Mouse (Mus musculus) CH12.LX (cell line): ENCODE results near the gene Apoa5. TPM values are rescaled to one million over a fixed set of nuclear protein-coding genes. Genes with fewer than 3 reads are reported as not detected.

ENCODE experiments used
- DNase-seq: peaks from one replicate; pipeline ENCODE4 v3.0.0-alpha.2; 2013; ENCODE audit errors: extremely low read depth
- H3K27ac ChIP-seq: 2 replicates; pipeline ENCODE4 v1.5.1; 2012; ENCODE audit warnings: low read depth, mild to moderate bottlenecking, control low read depth, moderate library complexity; ENCODE audit not compliant: insufficient read depth
- H3K27me3 ChIP-seq: replicated peaks from 2 replicates; pipeline ENCODE3; 2012; ENCODE audit warnings: inconsistent platforms
- H3K36me3 ChIP-seq, 2 experiments: replicated peaks in 1 of 2; 2 replicates each; pipeline versions ENCODE3 to v1.6.1; 2012; ENCODE audit warnings: inconsistent platforms in 1 of 2, low read length in 1 of 2, mild to moderate bottlenecking in 1 of 2, mixed read lengths in 1 of 2, moderate library complexity in 1 of 2; ENCODE audit not compliant: control insufficient read depth in 1 of 2, insufficient read depth in 1 of 2
- H3K4me1 ChIP-seq, 2 experiments: 2 replicates each; pipeline ENCODE4 v1.6.1; 2012; ENCODE audit warnings: inconsistent platforms in 1 of 2, moderate library complexity in 1 of 2; ENCODE audit not compliant: insufficient read depth in 2 of 2, control insufficient read depth in 1 of 2
- H3K4me2 ChIP-seq: 2 replicates; pipeline ENCODE4 v1.6.1; 2012; ENCODE audit warnings: low read depth, mild to moderate bottlenecking, control low read depth; ENCODE audit not compliant: poor library complexity, insufficient read depth, severe bottlenecking
- H3K4me3 ChIP-seq, 3 experiments: fragments of 150-350 bp in 1 of 3; sonication (generic) in 1 of 3; replicated peaks in 1 of 3; 2 replicates each; pipeline versions ENCODE3 to v1.5.1; 2011 to 2012; ENCODE audit warnings: low read depth in 2 of 3, low read length in 2 of 3, mild to moderate bottlenecking in 2 of 3, moderate library complexity in 2 of 3, control low read depth in 1 of 3, improper control_type of control experiment in 1 of 3, inconsistent platforms in 1 of 3, mixed read lengths in 1 of 3; ENCODE audit not compliant: poor library complexity in 1 of 3
- H3K79me2 ChIP-seq: replicated peaks from 2 replicates; pipeline ENCODE4 v1.6.1; 2012; ENCODE audit warnings: mild to moderate bottlenecking, moderate library complexity; ENCODE audit not compliant: control insufficient read depth, poor library complexity, insufficient read depth, severe bottlenecking; ENCODE audit errors: extremely low read depth
- H3K9ac ChIP-seq: 2 replicates; pipeline ENCODE4 v1.6.1; 2012; ENCODE audit warnings: low read depth, mild to moderate bottlenecking, control low read depth, moderate library complexity; ENCODE audit not compliant: insufficient read depth
- H3K9me3 ChIP-seq: replicated peaks from 2 replicates; pipeline ENCODE3; 2012; ENCODE audit warnings: low read length, inconsistent platforms, mixed read lengths
- BHLHE40 ChIP-seq: IDR thresholded peaks from 2 replicates; pipeline ENCODE4 v1.6.1; 2011; ENCODE audit warnings: mild to moderate bottlenecking, low read depth, low read length, improper control_type of control experiment
- CHD1 ChIP-seq: IDR thresholded peaks from 2 replicates; pipeline ENCODE4 v1.6.1; 2012; ENCODE audit warnings: low read depth, low read length, improper control_type of control experiment, inconsistent platforms
- CHD2 ChIP-seq: IDR thresholded peaks from 2 replicates; pipeline ENCODE4 v1.6.1; 2011; ENCODE audit warnings: low read length, improper control_type of control experiment
- CTCF ChIP-seq, 2 experiments: IDR thresholded peaks in 1 of 2; conservative IDR thresholded peaks in 1 of 2; 2 replicates each; pipeline ENCODE4 v1.5.1; 2011 to 2012; ENCODE audit warnings: low read depth in 2 of 2, low read length in 2 of 2, improper control_type of control experiment in 1 of 2, inconsistent platforms in 1 of 2, mild to moderate bottlenecking in 1 of 2, moderate library complexity in 1 of 2
- E2F4 ChIP-seq: IDR thresholded peaks from 2 replicates; pipeline ENCODE4 v1.6.1; 2011; ENCODE audit warnings: low read depth, low read length, improper control_type of control experiment; ENCODE audit not compliant: insufficient replicate concordance
- ELF1 ChIP-seq: IDR thresholded peaks from 2 replicates; pipeline ENCODE4 v1.6.1; 2014; ENCODE audit warnings: low read depth, mild to moderate bottlenecking, inconsistent platforms, low read length, improper control_type of control experiment
- EP300 ChIP-seq: IDR thresholded peaks from 2 replicates; pipeline ENCODE4 v1.6.1; 2011; ENCODE audit warnings: low read length, improper control_type of control experiment
- ETS1 ChIP-seq: conservative IDR thresholded peaks from 2 replicates; pipeline ENCODE4 v1.6.1; 2012; ENCODE audit warnings: low read depth, mild to moderate bottlenecking, inconsistent platforms, low read length, improper control_type of control experiment, moderate library complexity
- GABPA ChIP-seq: IDR thresholded peaks from 2 replicates; pipeline ENCODE4 v1.6.1; 2012; ENCODE audit warnings: low read depth, low read length, improper control_type of control experiment, inconsistent platforms; ENCODE audit not compliant: insufficient replicate concordance
- HCFC1 ChIP-seq: IDR thresholded peaks from 2 replicates; pipeline ENCODE4 v1.6.1; 2012; ENCODE audit warnings: low read depth, mild to moderate bottlenecking, inconsistent platforms, low read length, improper control_type of control experiment
- JUN ChIP-seq: IDR thresholded peaks from 2 replicates; pipeline ENCODE4 v1.6.1; 2011; ENCODE audit warnings: low read depth, mild to moderate bottlenecking, low read length, improper control_type of control experiment, moderate library complexity; ENCODE audit not compliant: insufficient read depth
- JUND ChIP-seq: conservative IDR thresholded peaks from 2 replicates; pipeline ENCODE4 v1.6.1; 2011; ENCODE audit warnings: low read depth, low read length, improper control_type of control experiment
- KAT2A ChIP-seq: IDR thresholded peaks from 2 replicates; pipeline ENCODE4 v1.6.1; 2012; ENCODE audit warnings: low read length, improper control_type of control experiment, inconsistent platforms; ENCODE audit not compliant: insufficient replicate concordance
- MAFK ChIP-seq: IDR thresholded peaks from 2 replicates; pipeline ENCODE4 v1.6.1; 2011; ENCODE audit warnings: low read length, improper control_type of control experiment; ENCODE audit not compliant: insufficient replicate concordance
- MAX ChIP-seq: IDR thresholded peaks from 2 replicates; pipeline ENCODE4 v1.6.1; 2011; ENCODE audit warnings: low read length, improper control_type of control experiment
- MAZ ChIP-seq: IDR thresholded peaks from 2 replicates; pipeline ENCODE4 v1.6.1; 2012; ENCODE audit warnings: low read depth, mild to moderate bottlenecking, inconsistent platforms, low read length, improper control_type of control experiment, moderate library complexity
- MEF2A ChIP-seq: IDR thresholded peaks from 2 replicates; pipeline ENCODE4 v1.6.1; 2014; ENCODE audit warnings: low read depth, mild to moderate bottlenecking, inconsistent platforms, low read length, improper control_type of control experiment, borderline replicate concordance
- MXI1 ChIP-seq: IDR thresholded peaks from 2 replicates; pipeline ENCODE4 v1.6.1; 2011; ENCODE audit warnings: mild to moderate bottlenecking, low read depth, low read length, improper control_type of control experiment
- MYC ChIP-seq: IDR thresholded peaks from 2 replicates; pipeline ENCODE4 v1.6.1; 2011; ENCODE audit warnings: low read depth, mild to moderate bottlenecking, improper control_type of control experiment, low read length
- NELFE ChIP-seq: IDR thresholded peaks from 2 replicates; pipeline ENCODE4 v1.6.1; 2011; ENCODE audit warnings: low read depth, low read length, improper control_type of control experiment
- NRF1 ChIP-seq: IDR thresholded peaks from 2 replicates; pipeline ENCODE4 v1.6.1; 2014; ENCODE audit warnings: low read depth, mild to moderate bottlenecking, inconsistent platforms, low read length, improper control_type of control experiment, moderate library complexity
- PAX5 ChIP-seq: IDR thresholded peaks from 2 replicates; pipeline ENCODE4 v1.6.1; 2012; ENCODE audit warnings: low read length, inconsistent platforms, mixed read lengths
- POLR2A ChIP-seq: IDR thresholded peaks from 2 replicates; pipeline ENCODE4 v1.6.1; 2011; ENCODE audit warnings: low read depth, mild to moderate bottlenecking, improper control_type of control experiment, low read length
- POLR2AphosphoS2 ChIP-seq: IDR thresholded peaks from 2 replicates; pipeline ENCODE4 v1.6.1; 2011; ENCODE audit warnings: low read depth, low read length, improper control_type of control experiment
- RAD21 ChIP-seq: IDR thresholded peaks from 2 replicates; pipeline ENCODE4 v1.6.1; 2011; ENCODE audit warnings: low read depth, mild to moderate bottlenecking, low read length, improper control_type of control experiment, moderate library complexity
- RCOR1 ChIP-seq: conservative IDR thresholded peaks from 2 replicates; pipeline ENCODE4 v1.6.1; 2012; ENCODE audit warnings: low read depth, mild to moderate bottlenecking, inconsistent platforms, low read length, improper control_type of control experiment
- SIN3A ChIP-seq: IDR thresholded peaks from 2 replicates; pipeline ENCODE4 v1.6.1; 2012; ENCODE audit warnings: low read length, improper control_type of control experiment, inconsistent platforms
- SMC3 ChIP-seq: IDR thresholded peaks from 2 replicates; pipeline ENCODE4 v1.6.1; 2011; ENCODE audit warnings: low read depth, low read length, improper control_type of control experiment
- TBP ChIP-seq: conservative IDR thresholded peaks from 2 replicates; pipeline ENCODE4 v1.6.1; 2011; ENCODE audit warnings: low read depth, low read length, improper control_type of control experiment
- TCF12 ChIP-seq: IDR thresholded peaks from 2 replicates; pipeline ENCODE4 v1.6.1; 2014; ENCODE audit warnings: low read depth, mild to moderate bottlenecking, inconsistent platforms, low read length, improper control_type of control experiment
- UBTF ChIP-seq: IDR thresholded peaks from 2 replicates; pipeline ENCODE4 v1.6.1; 2012; ENCODE audit warnings: low read depth, mild to moderate bottlenecking, inconsistent platforms, low read length, improper control_type of control experiment, moderate library complexity
- USF1 ChIP-seq: IDR thresholded peaks from 2 replicates; pipeline ENCODE4 v1.6.1; 2014; ENCODE audit warnings: low read depth, mild to moderate bottlenecking, inconsistent platforms, low read length, improper control_type of control experiment
- USF2 ChIP-seq: conservative IDR thresholded peaks from 2 replicates; pipeline ENCODE4 v1.6.1; 2011; ENCODE audit warnings: low read depth, low read length, improper control_type of control experiment
- ZC3H11A ChIP-seq: IDR thresholded peaks from 2 replicates; pipeline ENCODE4 v1.6.1; 2012; ENCODE audit warnings: low read depth, mild to moderate bottlenecking, inconsistent platforms, low read length, improper control_type of control experiment
- ZKSCAN1 ChIP-seq: IDR thresholded peaks from 2 replicates; pipeline ENCODE4 v1.6.1; 2012; ENCODE audit warnings: low read depth, inconsistent platforms, low read length, improper control_type of control experiment, borderline replicate concordance
- ZMIZ1 ChIP-seq: IDR thresholded peaks from 2 replicates; pipeline ENCODE4 v1.6.1; 2012; ENCODE audit warnings: low read depth, mild to moderate bottlenecking, inconsistent platforms, low read length, improper control_type of control experiment
- ZNF384 ChIP-seq: IDR thresholded peaks from 2 replicates; pipeline ENCODE4 v1.6.1; 2012; ENCODE audit warnings: low read depth, low read length, improper control_type of control experiment, inconsistent platforms
- dilution Hi-C: fragments of 300-500 bp; cut with MboI; formaldehyde crosslinking; loops from 2 replicates; pipeline ENCODE4 v1.14.3; 2020; ENCODE audit warnings: low sequenced_read_pairs; ENCODE audit not compliant: extremely low pct_unique_long_range_greater_than_20kb, extremely low pct_ligation_motif_present
- in situ Hi-C: fragments of 300-500 bp; cut with MboI; formaldehyde crosslinking; loops from 3 replicates; pipeline ENCODE4 v1.14.3; 2019; ENCODE audit warnings: low sequenced_read_pairs, low pct_ligation_motif_present, low pct_unique_long_range_greater_than_20kb, mixed read lengths
- polyA plus RNA-seq: library from polyadenylated mRNA; unstranded; fragments of >175 nt; gene quantifications from 2 replicates; pipeline ENCODE4 v1.2.1, GENCODE M21; 2012; ENCODE audit warnings: low read depth; ENCODE audit not compliant: insufficient read length
- total RNA-seq, 2 experiments: library from RNA; depleted of rRNA; stranded (reverse); fragments of 300-350 nt in 1 of 2; fragments of >200 nt in 1 of 2; gene quantifications; 2 replicates each; pipeline ENCODE4 v1.2.3; 2012 to 2014

Gene Apoa5
- total and polyA plus RNA-seq, 3 experiments: 0.08 TPM; not detected in 2

- H3K27me3 ChIP-seq: no peaks in the 10 kb centered on the region
- peak within 1 kb of the TSS; percentile 92 to 96 (median 94) for H3K4me3 ChIP-seq
- peak within 1 kb of the TSS; percentile 83 for H3K27ac ChIP-seq
- H3K79me2 ChIP-seq: peaks cover 20% of the 10 kb centered on the region
- dilution Hi-C loops: no loop called here
- H3K36me3 ChIP-seq: peaks cover 49 to 62% of the 10 kb centered on the region in 2 experiments
- no peaks in the 10 kb centered on the region for H3K9me3 ChIP-seq
- in situ Hi-C loops: no loop called here
- peaks cover 5 to 24% of the 10 kb centered on the region in 2 experiments; a peak in 3 of 4 replicates for H3K4me1 ChIP-seq
- peak; percentile 92 for DNase-seq
- H3K9ac ChIP-seq: peak within 1 kb of the TSS; percentile 88
- H3K4me2 ChIP-seq: peak within 1 kb of the TSS; percentile 86
- TF ChIP-seq PAX5 (no peak), USF1 (no peak), ETS1 (peak; percentile 38), CHD2 (peak; percentile 8; the same call in 1 of the 2 replicates), POLR2AphosphoS2 (peak; percentile 78), CHD1 (no peak; the same call in 1 of the 2 replicates), ZNF384 (no peak; the same call in 1 of the 2 replicates), CTCF (conservative IDR thresholded peaks at IDR 0.05 in 1 of 2, IDR thresholded peaks at IDR 0.05 in 1 of 2; ENCODE audit: low read depth in 2 of 2, low read length in 2 of 2) (peak; percentile 57 to 69; a peak in 3 of 4 replicates), ZMIZ1 (peak; percentile 74; the same call in 1 of the 2 replicates), MYC (peak; percentile 81), SIN3A (peak; percentile 85), TCF12 (peak; percentile 84), SMC3 (no peak; the same call in 1 of the 2 replicates), RAD21 (no peak; the same call in 1 of the 2 replicates), NRF1 (peak; percentile 36), MAZ (peak; percentile 80), ZKSCAN1 (no peak), BHLHE40 (no peak), RCOR1 (no peak), NELFE (peak; percentile 89), MXI1 (peak; percentile 83), MAFK (0 out of 2 replicates have a peak, but pooled peaks have one; percentile 5), TBP (peak; percentile 78; the same call in 1 of the 2 replicates), UBTF (peak; percentile 77; the same call in 1 of the 2 replicates), KAT2A (peak; percentile 53; the same call in 1 of the 2 replicates), ELF1 (peak; percentile 86), JUND (peak; percentile 43), EP300 (peak; percentile 35; the same call in 1 of the 2 replicates), POLR2A (peak; percentile 92), ZC3H11A (no peak), GABPA (no peak), HCFC1 (peak; percentile 85), JUN (no peak), MAX (peak; percentile 47; the same call in 1 of the 2 replicates), USF2 (no peak), E2F4 (0 out of 2 replicates have a peak, but pooled peaks have one; percentile 44), MEF2A (0 out of 2 replicates have a peak, but pooled peaks have one; percentile 29)
Measured at GRCm38 (mm10) chr9:46282631-46283436, 14.4 kb downstream of the Apoa5 start, which contains the start of gene Bud13. Gene Bud13 (plus strand): TSS chr9:46283008.
